Mouse (Mus musculus) lung, postnatal 0 days (tissue): ENCODE measurements around the gene Ncoa3.

Experiments
- CTCF ChIP-seq: IDR thresholded peaks from 2 replicates; pipeline ENCODE4 v1.5.1; 2016; ENCODE audit warnings: antibody characterized with exemption, mild to moderate bottlenecking
- EP300 ChIP-seq: IDR thresholded peaks from 2 replicates; pipeline ENCODE4 v1.6.1; 2016; ENCODE audit warnings: antibody characterized with exemption, mild to moderate bottlenecking, control low read depth

- no peak for TF ChIP-seq CTCF
- TF ChIP-seq EP300, result no peak
Observed at GRCm38 (mm10) chr2:165951432-165952068, 40.9 kb upstream of the Ncoa3 start.
